Mouse (Mus musculus) monocyte, adult 59 days (primary cell): ENCODE results near the gene Defa21. TPM values are rescaled to one million over a fixed set of nuclear protein-coding genes. Genes with fewer than 3 reads are reported as not detected.

Experiments
- total RNA-seq, 2 experiments: library from RNA; stranded (reverse); gene quantifications; one replicate each; pipeline ENCODE4 v1.2.4; 2023

Defa21 gene
- total RNA-seq, result not detected

DNA sequence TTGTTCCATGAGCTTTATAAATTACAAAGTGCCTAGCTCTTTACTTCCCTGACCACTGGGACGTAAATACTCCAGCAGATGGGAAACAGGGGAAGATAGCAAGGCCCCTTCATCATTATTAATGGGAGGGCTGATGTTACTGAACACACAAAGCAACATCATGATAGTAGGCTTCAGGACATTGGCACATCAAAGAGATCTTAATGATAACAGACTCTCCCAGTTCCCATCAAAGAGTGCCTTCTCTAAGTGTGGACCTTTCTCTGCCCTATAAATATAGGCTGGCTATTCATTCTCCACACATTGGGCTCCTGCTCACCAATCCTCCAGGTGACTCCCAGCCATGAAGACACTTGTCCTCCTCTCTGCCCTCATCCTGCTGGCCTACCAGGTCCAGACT, at the start of gene Defa21:
Gene Defa21, plus strand, starts transcription at position 301 of the 400 bp plus-strand sequence.

DNA sequence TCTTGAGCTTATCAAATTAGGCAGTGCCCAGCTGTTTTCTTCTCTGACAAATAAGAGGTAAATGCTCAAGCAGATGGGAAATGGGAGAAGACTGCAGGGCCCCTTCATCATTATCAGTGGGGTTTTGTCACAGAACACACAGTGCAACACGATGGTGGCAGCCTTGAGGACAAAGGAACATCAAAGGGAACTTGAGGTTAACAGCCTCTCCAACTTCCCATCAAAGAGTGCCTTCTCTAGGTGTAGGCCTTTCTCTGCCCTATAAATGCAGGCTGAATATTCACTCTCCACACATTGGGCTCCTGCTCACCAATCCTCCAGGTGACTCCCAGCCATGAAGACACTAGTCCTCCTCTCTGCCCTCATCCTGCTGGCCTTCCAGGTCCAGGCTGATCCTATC, 29.4 kb downstream of the Defa21 start, which contains the start of gene Defa23:
Gene Defa23, plus strand, starts transcription at position 301 of the 400 bp plus-strand sequence.

DNA sequence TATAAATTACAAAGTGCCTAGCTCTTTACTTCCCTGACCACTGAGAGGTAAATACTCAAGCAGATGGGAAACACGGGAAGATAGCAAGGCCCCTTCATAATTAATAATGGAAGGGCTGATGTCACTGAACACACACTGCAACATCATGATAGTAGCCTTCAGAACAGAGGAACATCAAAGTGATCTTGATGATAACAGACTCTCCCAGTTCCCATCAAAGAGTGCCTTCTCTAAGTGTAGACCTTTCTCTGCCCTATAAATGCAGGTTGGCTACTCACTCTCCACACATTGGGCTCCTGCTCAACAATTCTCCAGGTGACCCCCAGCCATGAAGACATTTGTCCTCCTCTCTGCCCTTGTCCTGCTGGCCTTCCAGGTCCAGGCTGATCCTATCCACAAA, 39.4 kb downstream of the Defa21 start, which contains the start of gene Defa35:
Gene Defa35, plus strand, starts transcription at position 301 of the 400 bp plus-strand sequence.

Other genes with a start within 250 kb of the Defa21 start
- gene Defb33, start 132.9 kb upstream of the Defa21 start, total RNA-seq, result not detected
- gene Gm15056, start 122.9 kb upstream of the Defa21 start, total RNA-seq, result not detected
- gene Gm6040, start 103.5 kb upstream of the Defa21 start, total RNA-seq, result not detected
- not detected for gene AY761185, start 80.8 kb upstream of the Defa21 start, total RNA-seq
- not detected for gene Defa23, start 29.5 kb downstream of the Defa21 start, total RNA-seq
- not detected for gene Defa35, start 39.5 kb downstream of the Defa21 start, total RNA-seq
- not detected for gene Defa25, start 58.9 kb downstream of the Defa21 start, total RNA-seq
- gene Gm14851, start 70.5 kb downstream of the Defa21 start, total RNA-seq, result not detected
- not detected for gene Defa30, start 109.1 kb downstream of the Defa21 start, total RNA-seq
- gene Defa22, start 136.7 kb downstream of the Defa21 start, total RNA-seq, result not detected
- gene Defa31, start 166.1 kb downstream of the Defa21 start, total RNA-seq, result not detected
- gene Gm15293, start 176.0 kb downstream of the Defa21 start, total RNA-seq, result not detected
- gene Gm15292, start 224.2 kb downstream of the Defa21 start, total RNA-seq, result not detected